Mouse (Mus musculus) E14TG2a.4 (cell line): Measurements from ENCODE around the gene Adar.

Experiments
- CTCF ChIP-seq: conservative IDR thresholded peaks from 2 replicates; pipeline ENCODE4 v1.5.1; 2014; ENCODE audit warnings: low read length
- NANOG ChIP-seq: IDR thresholded peaks from 2 replicates; pipeline ENCODE4 v1.6.1; 2014; ENCODE audit warnings: borderline replicate concordance, low read length, mixed read lengths

DNA sequence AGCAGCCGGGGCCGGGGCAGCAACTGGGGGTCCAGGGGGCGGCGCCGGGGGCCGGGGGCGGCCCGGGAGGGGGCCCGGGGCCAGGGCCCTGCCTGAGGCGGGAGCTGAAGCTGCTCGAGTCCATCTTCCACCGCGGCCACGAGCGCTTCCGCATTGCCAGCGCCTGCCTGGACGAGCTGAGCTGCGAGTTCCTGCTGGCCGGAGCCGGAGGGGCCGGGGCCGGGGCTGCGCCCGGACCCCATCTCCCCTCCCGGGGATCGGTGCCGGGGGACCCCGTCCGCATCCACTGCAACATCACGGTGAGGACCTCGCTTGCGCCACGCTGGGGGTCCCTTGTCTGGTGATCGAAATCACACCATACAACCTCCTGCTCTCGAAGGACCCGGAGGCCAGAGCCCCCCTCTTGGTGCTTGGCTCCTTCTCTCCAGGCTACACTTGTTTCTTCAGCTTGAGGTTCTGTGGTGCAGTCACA, 59.0 kb downstream of the Adar start:
- TF ChIP-seq CTCF (no peak), NANOG (no peak)
